Mouse (Mus musculus): ENCODE measurements around the gene Paxbp1.

DNA sequence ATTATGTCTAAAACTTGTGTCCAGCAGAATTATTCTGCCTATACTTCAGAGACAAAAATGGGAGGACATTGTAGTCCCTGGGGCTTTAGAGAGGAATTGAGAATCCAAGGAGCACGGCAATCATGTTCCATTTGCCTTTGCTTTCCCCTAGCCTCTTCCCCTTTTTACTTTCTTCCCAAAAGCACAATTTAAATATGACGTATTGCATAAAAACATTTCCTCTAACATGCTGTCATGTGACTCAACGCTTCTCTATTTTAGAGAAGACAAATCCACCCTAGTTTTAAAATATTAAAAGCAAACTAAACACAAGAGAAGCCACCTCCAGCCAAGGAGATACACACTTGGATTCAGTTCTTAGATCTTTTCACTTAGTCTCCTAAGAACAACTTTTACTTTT, 32.5 kb downstream of the Paxbp1 start:
- TF ChIP-seq CTCF (IDR thresholded peaks at IDR 0.05; ENCODE audit: extremely low read depth, insufficient read depth, low read length) (no peak), POLR2A (IDR thresholded peaks at IDR 0.05; ENCODE audit: extremely low read depth, insufficient read depth, low read length) (no peak)
